10 mouse cellular contexts compared by ENCODE assay signal in the genomic region with DNA sequence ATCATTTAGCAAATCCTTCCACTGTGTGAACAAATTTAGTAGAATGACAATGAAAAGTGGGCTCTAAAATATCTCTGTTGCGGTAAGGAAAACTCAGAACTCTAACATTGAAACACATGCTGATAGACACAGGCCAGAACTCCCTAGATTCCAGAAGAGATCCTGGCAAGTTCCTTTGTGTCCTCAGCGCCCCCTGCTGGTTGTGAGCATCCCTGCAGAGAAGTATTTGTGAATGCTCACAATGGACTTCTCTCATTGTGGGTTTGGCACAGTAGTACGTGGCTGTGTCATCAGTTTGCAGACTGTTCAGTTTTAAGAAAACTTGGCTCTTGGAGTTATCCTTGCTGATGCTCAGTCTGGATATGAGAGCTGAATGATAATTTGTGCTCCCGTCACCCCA.
DNase-seq lines count a peak whose midpoint lies in the region; ATAC-seq and TF ChIP-seq lines count a peak whose summit lies in the region.
"Had no signal": no experiment of that assay in that cellular context is flagged by ENCODE, and none has a peak within 500 bp of the region (broad histone marks: within the 10 kb centered on the region; RNA-seq: fewer than 3 reads in every experiment).

No protein-coding gene starts in this region.

- no peak overlapping the region for H3K27ac ChIP-seq in intestine, embryonic 14.5 days (ENCODE audit: low read depth)
- no peak overlapping the region for H3K27ac ChIP-seq in intestine, embryonic 15.5 days
- no peak overlapping the region for H3K27ac ChIP-seq in thymus, adult 2 months (ENCODE audit: control insufficient read depth, insufficient read depth, low read length)
- no peak overlapping the region for H3K27ac ChIP-seq in midbrain, embryonic 14.5 days (replicated peaks; ENCODE audit: low read depth, low read length)
- H3K27ac ChIP-seq: embryonic facial prominence, embryonic 12.5 days; limb, embryonic 12.5 days had no signal

- no peak for ATAC-seq in intestine, embryonic 14.5 days (replicated peaks; ENCODE audit: low FRiP score, low TSS enrichment, low read depth)
- no peak for ATAC-seq in intestine, embryonic 15.5 days
- ATAC-seq in erythroblast, adult 5-6 weeks (replicated peaks; ENCODE audit: low FRiP score, poor library complexity, severe bottlenecking) = no peak; the same call in 1 of the 2 replicates
- ATAC-seq in midbrain, embryonic 14.5 days (ENCODE audit: low FRiP score, low TSS enrichment) = no peak

- no peak for TF ChIP-seq POLR2A in thymus, adult 2 months (IDR thresholded peaks at IDR 0.05; ENCODE audit: control insufficient read depth, extremely low read depth, insufficient read depth, low read length, poor library complexity)

- no peaks in the 10 kb centered on the region for H3K9me3 ChIP-seq in intestine, embryonic 14.5 days (ENCODE audit: control insufficient read depth, low read length)
- H3K9me3 ChIP-seq in intestine, embryonic 15.5 days = no peaks in the 10 kb centered on the region
- peaks cover 9% of the 10 kb centered on the region for H3K9me3 ChIP-seq in midbrain, embryonic 14.5 days (ENCODE audit: control insufficient read depth, low read length)
- H3K9me3 ChIP-seq: limb, embryonic 12.5 days had no signal

- TF ChIP-seq CTCF in thymus, adult 2 months (IDR thresholded peaks at IDR 0.05; ENCODE audit: borderline replicate concordance, control insufficient read depth, extremely low read depth, insufficient read depth, low read length, poor library complexity) = no peak

- peak; percentile 70 for DNase-seq in intestine, embryonic 14.5 days (ENCODE audit: low spot score)
- peak; percentile 25 for DNase-seq in thymus, adult 2 months
- no peak for DNase-seq in thymus, adult 18-20 months
- peak; percentile 5 for DNase-seq in c-Kit-positive CD71-negative TER-119-negative erythroid progenitor cells, embryonic 14.5 days (ENCODE audit: low read depth)
- peak; percentile 11 for DNase-seq in lung, postnatal 36 days
- no peak for DNase-seq in midbrain, embryonic 14.5 days

- H3K27me3 ChIP-seq in intestine, embryonic 14.5 days (replicated peaks; ENCODE audit: control insufficient read depth, insufficient read depth, low read length) = no peaks in the 10 kb centered on the region
- H3K27me3 ChIP-seq in intestine, embryonic 15.5 days (replicated peaks) = no peaks in the 10 kb centered on the region
- no peaks in the 10 kb centered on the region for H3K27me3 ChIP-seq in thymus, adult 2 months (ENCODE audit: control insufficient read depth, insufficient read depth, low read length)
- no peaks in the 10 kb centered on the region for H3K27me3 ChIP-seq in midbrain, embryonic 14.5 days (ENCODE audit: control insufficient read depth, insufficient read depth, low read length)
- H3K27me3 ChIP-seq: embryonic facial prominence, embryonic 12.5 days; limb, embryonic 12.5 days had no signal

- 46% methylated on average over 4 of the region's 4 CpGs for WGBS in intestine, embryonic 14.5 days
- WGBS in intestine, embryonic 15.5 days = 47% methylated on average over 4 of the region's 4 CpGs
- WGBS in thymus, adult 2 months = 42% methylated on average over 4 of the region's 4 CpGs
- WGBS in midbrain, embryonic 14.5 days = 47% methylated on average over 4 of the region's 4 CpGs

- no peak overlapping the region for H3K4me3 ChIP-seq in intestine, embryonic 14.5 days (ENCODE audit: low read depth, low read length)
- no peak overlapping the region for H3K4me3 ChIP-seq in intestine, embryonic 15.5 days (replicated peaks)
- H3K4me3 ChIP-seq in thymus, adult 2 months (ENCODE audit: control insufficient read depth, insufficient read depth, low read length) = no peak overlapping the region
- no peak overlapping the region for H3K4me3 ChIP-seq in midbrain, embryonic 14.5 days (replicated peaks; ENCODE audit: low read depth, low read length)
- H3K4me3 ChIP-seq: embryonic facial prominence, embryonic 12.5 days; limb, embryonic 12.5 days had no signal

- H3K4me1 ChIP-seq in intestine, embryonic 14.5 days (replicated peaks; ENCODE audit: control insufficient read depth, insufficient read depth, low read length) = no peaks in the 10 kb centered on the region
- no peaks in the 10 kb centered on the region for H3K4me1 ChIP-seq in intestine, embryonic 15.5 days (replicated peaks)
- H3K4me1 ChIP-seq in thymus, adult 2 months (replicated peaks; ENCODE audit: control insufficient read depth, insufficient read depth, low read length) = no peaks in the 10 kb centered on the region
- H3K4me1 ChIP-seq in midbrain, embryonic 14.5 days (ENCODE audit: control insufficient read depth, insufficient read depth, low read length) = no peaks in the 10 kb centered on the region
- H3K4me1 ChIP-seq: embryonic facial prominence, embryonic 12.5 days; limb, embryonic 12.5 days had no signal

- no peak overlapping the region for H3K9ac ChIP-seq in intestine, embryonic 14.5 days (ENCODE audit: low read length)
- no peak overlapping the region for H3K9ac ChIP-seq in intestine, embryonic 15.5 days
- H3K9ac ChIP-seq in midbrain, embryonic 14.5 days (replicated peaks; ENCODE audit: low read length) = no peak overlapping the region
- H3K9ac ChIP-seq: embryonic facial prominence, embryonic 12.5 days; limb, embryonic 12.5 days had no signal

- H3K36me3 ChIP-seq in intestine, embryonic 14.5 days (ENCODE audit: control insufficient read depth, insufficient read depth, low read length) = no peaks in the 10 kb centered on the region
- H3K36me3 ChIP-seq in intestine, embryonic 15.5 days = no peaks in the 10 kb centered on the region
- H3K36me3 ChIP-seq in thymus, adult 2 months (ENCODE audit: control insufficient read depth, insufficient read depth, low read length) = no peaks in the 10 kb centered on the region
- no peaks in the 10 kb centered on the region for H3K36me3 ChIP-seq in midbrain, embryonic 14.5 days (ENCODE audit: control insufficient read depth, insufficient read depth, low read length)
- H3K36me3 ChIP-seq: embryonic facial prominence, embryonic 12.5 days; limb, embryonic 12.5 days had no signal

- H3K4me2 ChIP-seq in intestine, embryonic 14.5 days (ENCODE audit: low read length) = no peak overlapping the region
- no peak overlapping the region for H3K4me2 ChIP-seq in intestine, embryonic 15.5 days (replicated peaks)
- no peak overlapping the region for H3K4me2 ChIP-seq in midbrain, embryonic 14.5 days (ENCODE audit: low read length)
- H3K4me2 ChIP-seq: embryonic facial prominence, embryonic 12.5 days; limb, embryonic 12.5 days had no signal

Comparison
In these comparisons a context has a peak if more than half of its experiments do, and no peak if none do; other contexts are left out.
1. DNase-seq: peak in intestine, embryonic 14.5 days (single experiment), thymus, adult 2 months (single experiment), c-Kit-positive CD71-negative TER-119-negative erythroid progenitor cells, embryonic 14.5 days (single experiment) and lung, postnatal 36 days (single experiment); none in thymus, adult 18-20 months (0 of 2) and midbrain, embryonic 14.5 days (single experiment).